Mouse (Mus musculus): Measurements from ENCODE around the gene Gm37240. TPM values are rescaled to one million over a fixed set of nuclear protein-coding genes. Genes with fewer than 3 reads are reported as not detected.

The Gm37240 gene
- total RNA-seq, 2 experiments from 2014 or later, result 38.8 to 39.2 TPM

DNA sequence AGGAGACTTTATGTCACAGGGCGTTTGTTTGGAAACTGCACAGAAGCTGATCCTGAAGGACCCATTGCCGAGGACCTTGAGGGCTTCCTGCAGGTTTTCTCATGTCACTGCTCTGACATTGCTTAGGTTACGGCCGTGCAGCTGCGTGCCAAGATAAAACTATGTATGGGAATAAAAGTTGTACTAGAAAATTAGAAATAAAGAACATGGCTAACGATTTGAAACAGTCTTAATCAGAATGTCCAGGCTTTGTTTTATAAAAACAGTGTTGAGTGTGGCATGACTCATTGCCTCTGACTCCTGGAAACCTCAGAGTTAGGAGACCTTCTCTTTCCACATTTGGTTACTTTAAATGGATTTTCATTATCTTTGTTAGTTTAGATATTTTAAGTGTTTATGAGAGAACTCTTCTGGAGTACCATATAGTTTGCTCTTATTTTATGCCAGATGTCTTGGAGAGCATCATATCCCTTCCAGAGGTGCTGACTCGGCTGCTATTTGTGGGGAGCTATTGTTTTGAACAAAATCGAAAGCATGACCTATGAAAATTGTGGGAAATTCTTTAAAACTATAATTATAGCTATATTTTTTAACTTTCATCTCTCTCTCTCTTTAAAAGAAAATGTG lies 960.0 kb downstream of the Gm37240 start:
- DNase-seq (ENCODE audit: low spot score), result no peak
- intact Hi-C loops (cut with DNase I), result loop anchor here (5.0 to 10.0 kb wide), 4 partner anchors 285 to 590 kb away; no protein-coding TSS in a partner anchor

DNA sequence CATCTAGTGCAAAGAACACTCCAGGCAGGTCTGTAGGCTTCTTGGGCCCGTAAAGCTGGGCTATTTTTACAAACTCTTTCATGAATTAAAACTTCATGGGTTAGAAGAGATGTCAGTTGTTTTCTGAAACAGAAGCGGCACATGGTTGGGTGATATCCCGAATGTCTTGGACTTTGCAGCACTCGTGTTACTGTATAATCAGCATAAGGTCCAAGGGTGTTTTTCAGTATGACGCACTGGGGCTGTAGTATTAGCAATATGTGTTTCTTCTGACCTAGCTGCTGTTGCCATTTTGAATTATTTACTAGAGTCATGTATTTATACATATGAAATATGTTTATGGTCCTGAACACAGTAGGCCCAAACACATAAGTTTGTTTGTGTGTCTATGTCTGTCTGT lies 961.2 kb downstream of the Gm37240 start:
- intact Hi-C loops (cut with DNase I), result loop anchor here (5.0 to 10.0 kb wide), 4 partner anchors 286 to 591 kb away; no protein-coding TSS in a partner anchor
- no peak for DNase-seq (ENCODE audit: low spot score)

- intact Hi-C loops (cut with DNase I), result loop anchor here (5.0 to 10.0 kb wide), 4 partner anchors 287 to 592 kb away; no protein-coding TSS in a partner anchor
- no peak for DNase-seq (ENCODE audit: low spot score)
Observed at GRCm38 (mm10) chr3:84925229-84925628, 962.1 kb downstream of the Gm37240 start.

GRCm38 (mm10) chr3:84923670-84924069 lies 963.6 kb downstream of the Gm37240 start:
- intact Hi-C loops (cut with DNase I), result loop anchor here (2.0 to 10.0 kb wide), 4 partner anchors 351 to 999 kb away; no protein-coding TSS in a partner anchor
- no peak for DNase-seq (ENCODE audit: low spot score)

- no peak for DNase-seq (ENCODE audit: low spot score)
- intact Hi-C loops (cut with DNase I), result loop anchor here (2.0 to 10.0 kb wide), 4 partner anchors 352 to 999 kb away; no protein-coding TSS in a partner anchor
Observed at GRCm38 (mm10) chr3:84923256-84923655, 964.1 kb downstream of the Gm37240 start.

- intact Hi-C loops (cut with DNase I), result loop anchor here (2.0 to 10.0 kb wide), 4 partner anchors 353 to 1000 kb away; no protein-coding TSS in a partner anchor
- no peak for DNase-seq (ENCODE audit: low spot score)
Observed at GRCm38 (mm10) chr3:84921704-84922420, 965.5 kb downstream of the Gm37240 start.

GRCm38 (mm10) chr3:84917903-84918679 lies 969.2 kb downstream of the Gm37240 start:
- intact Hi-C loops (cut with DNase I), result loop anchor here (5.0 kb wide), 1 partner anchor 1209 kb away; no protein-coding TSS in a partner anchor
- DNase-seq (ENCODE audit: low spot score), result no peak

- intact Hi-C loops (cut with DNase I), result no loop called here
- no peak for DNase-seq (ENCODE audit: low spot score)
Observed at GRCm38 (mm10) chr3:84914284-84914683, 973.0 kb downstream of the Gm37240 start.

GRCm38 (mm10) chr3:84906528-84906927 lies 980.8 kb downstream of the Gm37240 start:
- no peak for DNase-seq (ENCODE audit: low spot score)
- intact Hi-C loops (cut with DNase I), result loop anchor here (1.0 to 10.0 kb wide), 3 partner anchors 214 to 562 kb away; no protein-coding TSS in a partner anchor

DNA sequence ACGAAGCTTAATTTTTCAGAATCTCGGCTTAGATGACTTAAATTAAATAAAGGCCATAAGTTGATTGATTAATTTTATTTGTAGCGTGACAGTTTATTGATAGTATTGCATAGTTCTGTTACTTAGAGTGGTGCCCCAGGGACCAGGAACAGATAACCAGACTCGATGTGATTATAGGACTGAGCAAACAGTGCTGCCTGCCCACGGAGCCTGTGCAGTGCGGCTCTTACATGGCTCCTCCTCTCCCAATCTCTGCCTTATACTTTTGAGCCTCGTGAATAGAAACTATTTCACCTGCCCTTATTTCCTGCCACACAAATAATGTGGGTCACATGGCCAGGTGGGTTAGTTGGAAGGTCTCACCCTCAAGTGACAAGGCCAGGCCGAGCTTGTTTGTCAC lies 989.4 kb downstream of the Gm37240 start:
- DNase-seq (ENCODE audit: low spot score), result no peak
- intact Hi-C loops (cut with DNase I), result no loop called here

DNA sequence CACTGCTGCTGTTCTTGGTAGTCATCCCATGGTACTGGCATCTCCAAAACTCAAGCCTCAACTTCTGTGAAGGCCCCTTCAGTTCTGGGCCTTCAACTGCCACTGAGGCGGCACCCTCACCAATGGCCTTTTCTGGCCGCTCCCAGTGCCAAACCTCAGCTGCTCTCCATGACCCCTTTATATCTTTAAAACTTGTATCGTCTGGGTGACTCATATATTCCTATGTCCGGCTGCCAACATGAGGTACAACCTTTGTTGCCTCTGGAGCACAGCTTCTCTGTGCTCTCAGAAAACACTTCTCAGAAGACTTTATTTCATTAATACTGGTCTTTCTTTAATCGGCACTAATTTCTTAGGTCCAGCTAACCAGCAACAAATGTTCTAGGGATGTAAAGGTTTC lies 996.3 kb downstream of the Gm37240 start:
- intact Hi-C loops (cut with DNase I), result loop anchor here (5.0 kb wide), 1 partner anchor 274 kb away; no protein-coding TSS in a partner anchor

DNA sequence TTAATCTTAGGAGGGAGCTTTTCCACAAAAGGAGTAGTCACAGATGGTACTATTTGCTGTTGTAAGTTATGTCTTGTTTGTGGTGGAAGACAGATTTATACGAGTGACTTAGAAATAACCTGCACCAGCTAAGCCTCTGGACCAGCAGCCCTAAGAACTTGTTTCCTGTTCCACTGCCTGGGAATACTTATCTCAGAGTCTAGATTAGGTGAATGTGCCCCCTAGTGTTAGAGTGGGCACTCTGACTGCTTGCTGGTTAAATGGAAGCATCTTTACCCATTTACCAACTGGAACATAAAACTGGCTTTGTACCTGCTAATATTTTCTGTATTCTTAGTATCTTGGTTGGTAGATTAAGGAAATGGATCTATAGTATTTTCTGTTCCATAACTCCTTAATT lies 997.7 kb downstream of the Gm37240 start:
- DNase-seq (ENCODE audit: low spot score), result no peak
- intact Hi-C loops (cut with DNase I), result loop anchor here (5.0 kb wide), 2 partner anchors 197 to 272 kb away; no protein-coding TSS in a partner anchor

More for the DNA sequence above, 996.3 kb downstream of the Gm37240 start:
- no peak for DNase-seq (ENCODE audit: low spot score)

- intact Hi-C loops (cut with DNase I), result no loop called here
- no peak for DNase-seq (ENCODE audit: low spot score)
Observed at GRCm38 (mm10) chr3:84883817-84884483, 1003.4 kb downstream of the Gm37240 start.

- intact Hi-C loops (cut with DNase I), result no loop called here
- no peak for DNase-seq (ENCODE audit: low spot score)
Observed at GRCm38 (mm10) chr3:84876211-84876610, 1011.1 kb downstream of the Gm37240 start.

- DNase-seq (ENCODE audit: low spot score), result no peak
Observed at GRCm38 (mm10) chr3:84875306-84875705, 1012.0 kb downstream of the Gm37240 start.

GRCm38 (mm10) chr3:84870126-84870525 lies 1017.2 kb downstream of the Gm37240 start:
- DNase-seq (ENCODE audit: low spot score), result no peak
- intact Hi-C loops (cut with DNase I), result loop anchor here (5.0 kb wide), 1 partner anchor 58 kb away; no protein-coding TSS in a partner anchor

More at GRCm38 (mm10) chr3:84875306-84875705, 1012.0 kb downstream of the Gm37240 start:
- intact Hi-C loops (cut with DNase I), result no loop called here

GRCm38 (mm10) chr3:84867991-84868390 lies 1019.3 kb downstream of the Gm37240 start:
- DNase-seq (ENCODE audit: low spot score), result no peak

DNA sequence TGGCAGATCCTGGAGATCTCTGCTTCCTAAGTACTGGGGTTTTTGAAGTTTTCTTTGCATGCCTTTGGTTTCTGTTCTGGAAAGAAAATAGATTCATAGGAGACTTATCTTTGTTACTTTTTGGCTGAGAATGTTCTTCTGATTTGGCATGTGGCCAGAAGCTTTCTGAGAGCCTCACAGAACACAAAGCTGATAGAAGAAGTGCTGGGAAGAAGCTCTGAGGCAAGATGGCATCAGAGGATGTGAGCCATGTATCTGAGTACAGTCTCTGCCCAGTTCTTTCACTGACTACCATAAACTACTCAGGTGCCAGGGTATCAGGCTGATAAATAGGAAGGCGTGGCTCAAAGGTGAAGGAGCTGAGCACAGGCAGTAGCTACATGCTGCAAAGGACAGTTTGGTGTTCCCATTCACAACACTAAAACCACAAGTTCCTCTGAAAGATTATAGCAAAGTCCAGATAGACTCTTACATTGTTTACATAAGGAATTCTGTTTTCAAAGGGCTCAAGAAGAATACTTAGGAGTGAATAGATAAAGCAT lies 1019.8 kb downstream of the Gm37240 start:
- DNase-seq (ENCODE audit: low spot score), result no peak
- intact Hi-C loops (cut with DNase I), result no loop called here

More at GRCm38 (mm10) chr3:84867991-84868390, 1019.3 kb downstream of the Gm37240 start:
- intact Hi-C loops (cut with DNase I), result no loop called here

GRCm38 (mm10) chr3:84866866-84867265 lies 1020.5 kb downstream of the Gm37240 start:
- intact Hi-C loops (cut with DNase I), result no loop called here
- DNase-seq (ENCODE audit: low spot score), result no peak
